Mouse (Mus musculus) MEL (cell line): ENCODE data around the gene Lamtor1. TPM values are rescaled to one million over a fixed set of nuclear protein-coding genes. Genes with fewer than 3 reads are reported as not detected.
A peak's percentile ranks its signal among the peaks of the same experiment; 100 is the strongest.

Experiments
- DNase-seq: peaks from one replicate; pipeline ENCODE4 v3.0.0; 2011; ENCODE audit warnings: low read depth, low spot score
- H3K27ac ChIP-seq: 2 replicates; pipeline ENCODE4 v1.5.1; 2012; ENCODE audit warnings: low read depth, mild to moderate bottlenecking, control low read depth, low read length, moderate library complexity; ENCODE audit not compliant: control insufficient read depth
- H3K27me3 ChIP-seq, 2 experiments: fragments of 150-350 bp in 1 of 2; sonication (generic) in 1 of 2; 2 replicates each; pipeline ENCODE4 v1.6.1; 2012; ENCODE audit warnings: low read length in 2 of 2, mild to moderate bottlenecking in 2 of 2, improper control_type of control experiment in 1 of 2, moderate library complexity in 1 of 2; ENCODE audit not compliant: insufficient read depth in 2 of 2, control insufficient read depth in 1 of 2
- H3K36me3 ChIP-seq, 2 experiments: 2 replicates each; pipeline ENCODE4 v1.6.1; 2012 to 2014; ENCODE audit warnings: low read length in 2 of 2, improper control_type of control experiment in 1 of 2, inconsistent platforms in 1 of 2, mild to moderate bottlenecking in 1 of 2; ENCODE audit not compliant: insufficient read depth in 2 of 2, control insufficient read depth in 1 of 2
- H3K4me1 ChIP-seq, 2 experiments: fragments of 150-350 bp in 1 of 2; sonication (generic) in 1 of 2; 2 replicates each; pipeline ENCODE4 v1.6.1; 2012; ENCODE audit warnings: low read length in 2 of 2, improper control_type of control experiment in 1 of 2, mild to moderate bottlenecking in 1 of 2; ENCODE audit not compliant: insufficient read depth in 2 of 2, control insufficient read depth in 1 of 2
- H3K4me3 ChIP-seq, 2 experiments: fragments of 150-350 bp in 1 of 2; sonication (generic) in 1 of 2; 2 replicates each; pipeline ENCODE4 v1.5.1; 2012; ENCODE audit warnings: low read depth in 2 of 2, low read length in 2 of 2, mild to moderate bottlenecking in 2 of 2, moderate library complexity in 2 of 2, control low read depth in 1 of 2, improper control_type of control experiment in 1 of 2; ENCODE audit not compliant: control insufficient read depth in 1 of 2, insufficient read depth in 1 of 2
- H3K79me2 ChIP-seq: 2 replicates; pipeline ENCODE4 v1.6.1; 2012; ENCODE audit warnings: mild to moderate bottlenecking, low read length, moderate library complexity; ENCODE audit not compliant: control insufficient read depth, poor library complexity, insufficient read depth
- H3K9ac ChIP-seq: 2 replicates; pipeline ENCODE4 v1.6.1; 2012; ENCODE audit warnings: low read depth, mild to moderate bottlenecking, control low read depth, low read length, moderate library complexity; ENCODE audit not compliant: control insufficient read depth, poor library complexity, severe bottlenecking
- H3K9me3 ChIP-seq: fragments of 150-350 bp; sonication (generic); replicated peaks from 2 replicates; pipeline ENCODE4 v1.6.1; 2012; ENCODE audit warnings: mild to moderate bottlenecking, low read length, improper control_type of control experiment, moderate library complexity; ENCODE audit not compliant: insufficient read depth
- BHLHE40 ChIP-seq: IDR thresholded peaks from 2 replicates; pipeline ENCODE4 v1.6.1; 2012; ENCODE audit warnings: low read depth, mild to moderate bottlenecking, inconsistent platforms, low read length, improper control_type of control experiment, borderline replicate concordance
- CTCF ChIP-seq, 3 experiments: IDR thresholded peaks in 2 of 3; conservative IDR thresholded peaks in 1 of 3; 2 replicates each; pipeline ENCODE4 v1.5.1; 2011 to 2012; ENCODE audit warnings: low read length in 3 of 3, low read depth in 2 of 3, mild to moderate bottlenecking in 2 of 3, improper control_type of control experiment in 1 of 3, inconsistent platforms in 1 of 3, mixed read lengths in 1 of 3, moderate library complexity in 1 of 3; ENCODE audit not compliant: control insufficient read depth in 1 of 3, insufficient read depth in 1 of 3, poor library complexity in 1 of 3, severe bottlenecking in 1 of 3
- E2F4 ChIP-seq: IDR thresholded peaks from 2 replicates; pipeline ENCODE4 v1.6.1; 2011; ENCODE audit warnings: low read depth, low read length, improper control_type of control experiment, borderline replicate concordance
- EP300 ChIP-seq, 2 experiments: IDR thresholded peaks; 2 replicates each; pipeline ENCODE4 v1.6.1; 2011; ENCODE audit warnings: improper control_type of control experiment in 2 of 2, low read length in 2 of 2, low read depth in 1 of 2, mild to moderate bottlenecking in 1 of 2
- ETS1 ChIP-seq: IDR thresholded peaks from 2 replicates; pipeline ENCODE4 v1.6.1; 2012; ENCODE audit warnings: low read depth, mild to moderate bottlenecking, inconsistent platforms, low read length, improper control_type of control experiment, moderate library complexity
- GATA1 ChIP-seq: IDR thresholded peaks from 2 replicates; pipeline ENCODE4 v1.6.1; 2011; ENCODE audit warnings: low read depth, low read length, improper control_type of control experiment
- JUND ChIP-seq: IDR thresholded peaks from 2 replicates; pipeline ENCODE4 v1.6.1; 2011; ENCODE audit warnings: low read depth, mild to moderate bottlenecking, improper control_type of control experiment, low read length
- MAFK ChIP-seq: IDR thresholded peaks from 2 replicates; pipeline ENCODE4 v1.6.1; 2011; ENCODE audit warnings: low read depth, mild to moderate bottlenecking, low read length, improper control_type of control experiment, borderline replicate concordance
- MAZ ChIP-seq: IDR thresholded peaks from 2 replicates; pipeline ENCODE4 v1.6.1; 2012; ENCODE audit warnings: low read depth, mild to moderate bottlenecking, inconsistent platforms, low read length, improper control_type of control experiment
- MEF2A ChIP-seq: IDR thresholded peaks from 2 replicates; pipeline ENCODE4 v1.6.1; 2014; ENCODE audit warnings: low read depth, mild to moderate bottlenecking, inconsistent platforms, low read length, improper control_type of control experiment; ENCODE audit not compliant: poor library complexity, insufficient replicate concordance, severe bottlenecking; ENCODE audit errors: extremely low read depth
- NRF1 ChIP-seq: IDR thresholded peaks from 2 replicates; pipeline ENCODE4 v1.6.1; 2014; ENCODE audit warnings: low read depth, mild to moderate bottlenecking, inconsistent platforms, low read length, improper control_type of control experiment, moderate library complexity; ENCODE audit not compliant: poor library complexity, insufficient read depth, severe bottlenecking
- POLR2A ChIP-seq, 2 experiments: IDR thresholded peaks; 2 replicates each; pipeline ENCODE4 v1.6.1; 2011 to 2012; ENCODE audit warnings: low read length in 2 of 2, mild to moderate bottlenecking in 2 of 2, control low read depth in 1 of 2, improper control_type of control experiment in 1 of 2, low read depth in 1 of 2, moderate library complexity in 1 of 2; ENCODE audit not compliant: control insufficient read depth in 1 of 2, insufficient read depth in 1 of 2, poor library complexity in 1 of 2
- RCOR1 ChIP-seq: IDR thresholded peaks from 2 replicates; pipeline ENCODE4 v1.6.1; 2012; ENCODE audit warnings: low read depth, mild to moderate bottlenecking, inconsistent platforms, low read length, improper control_type of control experiment
- SIN3A ChIP-seq: IDR thresholded peaks from 2 replicates; pipeline ENCODE4 v1.6.1; 2012; ENCODE audit warnings: low read length, improper control_type of control experiment, inconsistent platforms
- SMC3 ChIP-seq: IDR thresholded peaks from 2 replicates; pipeline ENCODE4 v1.6.1; 2011; ENCODE audit warnings: low read depth, low read length, improper control_type of control experiment
- TAL1 ChIP-seq: IDR thresholded peaks from 2 replicates; pipeline ENCODE4 v1.6.1; 2012; ENCODE audit warnings: mild to moderate bottlenecking, inconsistent platforms, low read length, moderate library complexity, mixed read lengths
- TBP ChIP-seq: IDR thresholded peaks from 2 replicates; pipeline ENCODE4 v1.8.0; 2011; ENCODE audit warnings: low read depth, low read length, improper control_type of control experiment
- USF1 ChIP-seq: IDR thresholded peaks from 2 replicates; pipeline ENCODE4 v1.6.1; 2014; ENCODE audit warnings: low read depth, mild to moderate bottlenecking, inconsistent platforms, low read length, improper control_type of control experiment, moderate library complexity
- USF2 ChIP-seq, 2 experiments: IDR thresholded peaks; 2 replicates each; pipeline ENCODE4 v1.6.1; 2011 to 2012; ENCODE audit warnings: improper control_type of control experiment in 2 of 2, low read length in 2 of 2, borderline replicate concordance in 1 of 2, inconsistent platforms in 1 of 2, low read depth in 1 of 2, mild to moderate bottlenecking in 1 of 2; ENCODE audit not compliant: insufficient read depth in 1 of 2
- ZKSCAN1 ChIP-seq: IDR thresholded peaks from 2 replicates; pipeline ENCODE4 v1.6.1; 2012; ENCODE audit warnings: low read depth, mild to moderate bottlenecking, inconsistent platforms, low read length, improper control_type of control experiment, moderate library complexity
- polyA plus RNA-seq, 2 experiments: library from polyadenylated mRNA; stranded (reverse) in 1 of 2; unstranded in 1 of 2; fragments of >175 nt in 1 of 2; fragments of >200 nt in 1 of 2; gene quantifications; 2 replicates each; pipeline versions ENCODE4 v1.2.1 to v1.2.4; 2012; ENCODE audit warnings: low replicate concordance in 2 of 2, low read depth in 1 of 2; ENCODE audit not compliant: insufficient read length in 2 of 2, insufficient read depth in 1 of 2, missing spikeins in 1 of 2
- total RNA-seq: library from RNA; depleted of rRNA; stranded (reverse); fragments of 300-350 nt; gene quantifications from 2 replicates; pipeline ENCODE4 v1.2.3, GENCODE M21; 2012

Gene Lamtor1
- total and polyA plus RNA-seq, 3 experiments = 79.5 to 115 TPM; not detected in 1

- TF ChIP-seq POLR2A (IDR thresholded peaks at IDR 0.05; ENCODE audit: control insufficient read depth in 1 of 2, insufficient read depth in 1 of 2, low read depth in 1 of 2, low read length in 2 of 2, poor library complexity in 1 of 2) = no peak
- no peak for TF ChIP-seq SIN3A
- no peak for TF ChIP-seq TBP
- TF ChIP-seq CTCF (IDR thresholded peaks at IDR 0.05 in 2 of 3, conservative IDR thresholded peaks at IDR 0.05 in 1 of 3; ENCODE audit: control insufficient read depth in 1 of 3, insufficient read depth in 1 of 3, low read depth in 2 of 3, low read length in 3 of 3, poor library complexity in 1 of 3, severe bottlenecking in 1 of 3) = no peak
- no peak for TF ChIP-seq RCOR1
- no peak for TF ChIP-seq MEF2A
- TF ChIP-seq EP300 (IDR thresholded peaks at IDR 0.05; ENCODE audit: low read depth in 1 of 2, low read length in 2 of 2) = no peak
- TF ChIP-seq USF2 (IDR thresholded peaks at IDR 0.05; ENCODE audit: borderline replicate concordance in 1 of 2, insufficient read depth in 1 of 2, low read depth in 1 of 2, low read length in 2 of 2) = no peak
- no peak for TF ChIP-seq E2F4
- no peak for TF ChIP-seq SMC3
- TF ChIP-seq JUND = no peak
- TF ChIP-seq TAL1 = no peak
- no peak for TF ChIP-seq ETS1
- TF ChIP-seq ZKSCAN1 = no peak
- no peak for TF ChIP-seq MAZ
- TF ChIP-seq GATA1 = no peak
- no peak for TF ChIP-seq NRF1
- TF ChIP-seq BHLHE40 = no peak
- TF ChIP-seq MAFK = no peak
- Histone ChIP-seq H3K79me2 (peaks cover 39% of the 10 kb centered on the region), H3K27me3 (no peaks in the 10 kb centered on the region), H3K9ac (peak overlapping the region; percentile 33; the same call in 1 of the 2 replicates), H3K4me3 (peak overlapping the region in 1 of 2 experiments; percentile 86; a peak in 2 of 4 replicates), H3K36me3 (peaks cover 0 to 35% of the 10 kb centered on the region in 2 experiments; a peak in 2 of 4 replicates), H3K4me1 (peaks cover 7 to 32% of the 10 kb centered on the region in 2 experiments), H3K27ac (no peak overlapping the region), H3K9me3 (no peaks in the 10 kb centered on the region)
- DNase-seq = no peak
These were observed 26.8 kb downstream of the Lamtor1 start for GRCm38 (mm10) chr7:101932551-101932950.

DNA sequence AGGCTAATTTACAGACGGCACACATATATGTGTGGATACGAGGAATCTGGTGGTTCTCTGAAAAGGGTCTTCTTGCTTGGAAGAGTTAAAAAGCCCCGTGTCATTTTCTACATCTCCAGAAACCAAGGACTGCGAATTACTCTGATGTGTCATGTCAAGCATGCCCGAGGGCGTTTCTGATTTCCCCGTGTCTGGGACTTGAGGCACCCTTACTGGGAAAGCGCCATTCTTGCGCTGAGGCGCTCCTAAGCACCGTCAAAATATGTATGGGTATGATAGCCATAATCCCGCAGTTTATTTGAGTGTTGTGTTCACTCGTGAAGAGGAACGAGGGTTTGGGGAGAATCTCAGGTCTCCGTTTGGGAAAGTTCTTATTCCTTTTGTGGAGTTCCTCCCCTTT lies 27.6 kb downstream of the Lamtor1 start:
- H3K27ac ChIP-seq = peak overlapping the region; percentile 79
- no peak for DNase-seq

More for the DNA sequence above, 27.6 kb downstream of the Lamtor1 start:
- H3K9ac ChIP-seq = peak overlapping the region; percentile 89
- peaks cover 0 to 37% of the 10 kb centered on the region in 2 experiments; a peak in 2 of 4 replicates for H3K36me3 ChIP-seq
- no peaks in the 10 kb centered on the region for H3K9me3 ChIP-seq
- peaks cover 7 to 32% of the 10 kb centered on the region in 2 experiments for H3K4me1 ChIP-seq
- peak overlapping the region; percentile 86 to 90 for H3K4me3 ChIP-seq
- peaks cover 45% of the 10 kb centered on the region for H3K79me2 ChIP-seq
- no peak for TF ChIP-seq USF1
- TF ChIP-seq NRF1 = no peak
- no peaks in the 10 kb centered on the region for H3K27me3 ChIP-seq
